Mouse (Mus musculus) fat pad, adult 2 months (tissue): ENCODE measurements around the gene Ntrk2.
A peak's percentile ranks its signal among the peaks of the same experiment; 100 is the strongest.

ENCODE experiments used
- DNase-seq: peaks from one replicate; pipeline ENCODE4 v3.0.0-alpha.2; 2011; ENCODE audit warnings: low read depth, low spot score; ENCODE audit errors: extremely low read depth

Gene Ntrk2

DNA sequence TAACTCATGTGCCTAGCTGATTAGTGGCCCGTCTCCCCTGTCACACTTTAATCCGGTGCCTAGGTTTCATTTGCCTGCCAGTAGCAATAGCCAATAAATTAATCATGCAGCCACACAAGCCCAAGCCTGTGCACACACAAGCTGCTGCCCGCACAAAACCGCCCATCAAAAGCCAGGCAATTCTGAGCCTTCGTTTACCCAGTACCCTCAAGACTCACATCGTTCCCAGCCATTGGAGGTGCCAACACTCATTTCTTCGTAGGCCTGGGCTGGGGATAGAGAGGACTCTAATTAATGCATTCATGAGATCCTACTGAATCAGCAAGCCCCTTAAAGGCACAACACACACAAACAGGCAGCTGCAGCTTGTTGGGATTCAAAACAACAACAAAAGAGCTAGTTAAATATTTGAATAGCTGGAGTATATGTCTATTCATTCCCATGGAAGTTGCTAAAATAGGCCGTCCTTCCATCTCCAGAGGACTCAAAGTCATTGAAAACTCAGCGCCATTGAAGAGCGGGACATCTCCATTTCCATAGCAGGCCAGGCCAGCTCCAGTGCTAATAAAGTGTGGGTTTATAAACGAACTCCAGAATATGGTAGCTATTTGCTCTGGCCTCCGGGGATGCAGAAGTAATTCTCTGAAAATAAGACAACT, 158.5 kb downstream of the Ntrk2 start:
- DNase-seq, result peak; percentile 26

- DNase-seq, result no peak
Observed at GRCm38 (mm10) chr13:58965826-58966225, 159.5 kb downstream of the Ntrk2 start.

- DNase-seq, result no peak
Observed at GRCm38 (mm10) chr13:58966466-58966865, 160.1 kb downstream of the Ntrk2 start.

GRCm38 (mm10) chr13:58968168-58968567, 161.8 kb downstream of the Ntrk2 start:
- DNase-seq, result no peak

DNA sequence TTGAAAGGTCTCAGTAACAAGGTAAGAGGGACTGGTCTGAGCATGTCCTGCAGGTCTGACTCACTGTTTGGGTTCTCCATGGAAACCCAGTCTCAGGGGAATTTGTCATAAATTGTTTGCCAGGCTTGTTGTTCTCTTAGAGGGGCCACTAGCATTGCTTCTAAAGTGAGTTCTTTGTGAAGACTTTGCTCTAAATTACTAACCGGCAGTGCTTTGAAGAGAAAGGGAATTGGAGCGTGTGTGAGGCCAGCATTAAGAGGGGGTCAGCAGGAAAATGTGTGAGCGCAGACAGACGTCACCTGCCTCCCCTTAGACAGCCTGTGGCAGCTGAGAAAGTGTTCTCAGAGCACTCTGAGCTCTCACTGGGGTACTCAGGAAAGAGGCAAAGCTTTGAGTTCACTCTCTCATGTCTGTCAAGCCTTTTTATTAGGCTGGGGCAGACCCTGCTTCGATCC, 165.1 kb downstream of the Ntrk2 start:
- no peak for DNase-seq

DNA sequence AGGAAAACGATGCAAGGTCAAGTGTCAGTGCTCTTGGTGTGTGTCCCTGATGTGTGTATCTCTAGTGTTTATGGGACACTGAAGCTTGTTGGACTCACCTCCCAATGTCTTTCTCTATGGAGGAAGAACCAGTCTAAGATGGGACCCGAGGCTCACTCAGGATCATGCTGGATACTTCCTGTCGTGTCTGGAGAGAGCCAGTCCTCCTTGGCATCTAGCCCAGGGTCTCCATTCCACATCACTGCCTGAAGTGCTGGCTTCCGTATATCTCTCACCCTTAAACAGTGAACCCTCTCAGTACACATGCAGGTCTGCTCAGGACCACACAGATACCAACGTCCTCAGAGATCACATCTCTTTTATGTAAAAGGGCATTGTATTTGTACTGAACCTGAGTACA, 166.1 kb downstream of the Ntrk2 start:
- DNase-seq, result no peak

DNA sequence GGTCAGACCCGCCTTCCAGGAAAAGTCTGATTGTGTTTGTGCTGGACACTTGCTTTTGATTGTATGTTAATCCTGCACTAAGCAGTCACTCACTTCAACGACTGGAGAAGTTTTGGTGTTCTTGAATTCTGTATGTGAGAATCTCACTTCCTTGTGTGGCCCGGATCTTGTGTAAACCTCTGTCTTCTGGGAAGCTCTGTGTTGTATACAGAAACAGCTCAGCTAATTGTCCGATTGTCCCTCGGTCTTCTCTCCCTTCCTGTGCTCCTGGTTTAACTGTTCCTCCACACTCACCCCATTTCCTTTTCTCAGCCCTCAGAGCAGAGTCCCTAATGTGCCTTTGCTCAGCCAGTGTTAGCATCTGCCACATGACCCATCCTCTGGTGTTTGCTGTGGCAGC, 190.1 kb downstream of the Ntrk2 start:
- no peak for DNase-seq

DNA sequence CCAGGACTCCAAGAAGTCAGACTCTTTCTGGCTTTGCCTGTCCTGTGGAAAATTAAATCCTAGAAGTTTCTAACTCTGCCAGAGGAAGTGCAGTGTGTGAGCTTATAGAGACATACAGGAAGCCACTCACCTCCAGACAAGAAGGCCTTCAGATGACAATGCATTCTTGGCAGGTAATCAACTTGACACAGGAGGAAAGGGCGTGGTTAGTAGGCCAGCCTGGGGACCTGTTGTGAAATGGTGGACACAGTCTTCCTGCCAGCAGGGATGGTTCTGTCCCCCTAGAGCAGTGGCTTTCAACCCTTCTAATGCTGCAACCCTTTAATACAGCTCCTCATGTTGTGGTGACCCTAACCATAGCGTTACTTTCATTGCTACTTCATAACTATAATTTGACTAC, 191.4 kb downstream of the Ntrk2 start:
- no peak for DNase-seq

DNA sequence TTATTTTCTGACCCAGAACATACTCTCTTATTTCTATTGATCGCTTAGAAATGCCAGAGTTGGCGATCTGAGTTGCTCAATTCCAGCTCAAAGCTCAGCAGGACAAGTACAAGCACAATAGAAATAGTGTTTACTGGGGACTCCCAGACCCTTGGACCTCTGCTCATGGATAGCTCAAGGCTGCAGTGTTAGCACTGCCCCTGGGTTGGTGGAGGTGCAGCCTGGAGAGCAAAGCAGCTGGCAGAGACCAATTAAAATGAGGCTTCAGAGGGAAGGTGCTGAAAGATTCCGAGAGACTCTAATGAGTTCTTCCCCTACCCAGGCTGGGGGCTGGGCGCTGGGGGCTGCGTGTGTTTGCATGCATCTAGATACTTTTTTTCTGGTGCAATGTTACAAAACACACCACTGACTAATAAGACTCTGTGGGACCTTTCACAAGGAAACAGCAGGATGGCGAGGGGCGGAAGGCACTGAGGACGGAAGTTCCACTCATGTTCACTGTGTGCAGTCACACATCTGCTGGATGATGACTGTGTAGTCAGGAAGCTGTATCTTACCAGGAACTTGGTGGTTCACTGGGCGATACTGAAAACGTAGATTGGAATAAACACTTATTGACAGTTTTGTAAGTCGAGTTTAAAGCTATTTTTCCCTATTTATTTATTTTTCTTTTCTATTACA, 193.1 kb downstream of the Ntrk2 start:
- DNase-seq, result no peak

DNA sequence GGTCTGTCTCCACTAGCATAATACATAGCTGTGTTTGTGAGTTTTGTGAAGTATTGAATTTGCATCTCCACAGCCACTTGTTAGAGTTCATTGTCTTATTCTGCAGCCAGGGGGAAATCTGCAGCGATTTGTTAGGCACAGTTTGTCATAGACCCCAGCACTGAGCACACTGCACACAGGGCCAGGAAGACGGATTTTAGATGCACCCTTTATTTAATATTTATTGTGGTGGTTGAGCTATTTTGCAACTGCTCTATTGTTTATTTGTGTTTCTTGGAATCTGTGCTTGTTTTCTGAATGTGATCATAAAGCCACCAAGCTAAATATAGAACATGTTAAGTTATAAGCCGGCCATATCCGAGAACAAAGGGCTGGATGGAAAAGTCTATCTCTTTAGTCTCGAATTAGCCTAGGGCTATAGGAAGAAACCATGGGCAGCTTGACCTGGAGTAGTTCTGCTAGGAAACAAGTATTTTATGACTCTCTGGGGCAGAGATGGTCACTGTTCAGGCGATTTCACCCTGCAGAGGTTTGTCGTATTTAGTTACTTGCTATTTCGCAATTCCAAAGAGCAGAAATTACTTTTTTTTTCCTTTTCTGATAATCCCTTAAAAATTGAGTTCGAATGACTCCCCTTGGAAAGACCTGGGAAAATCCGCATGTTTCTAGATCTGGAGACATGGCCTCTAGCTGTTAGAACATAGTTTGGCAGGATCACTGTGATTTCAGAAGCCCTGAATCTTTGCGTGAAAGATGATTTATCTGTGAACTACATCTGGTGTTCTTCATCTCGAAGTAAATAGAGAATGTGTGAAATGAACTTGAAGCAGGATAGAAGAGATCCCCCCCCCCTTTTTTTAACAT, 196.8 kb downstream of the Ntrk2 start:
- DNase-seq, result no peak

DNA sequence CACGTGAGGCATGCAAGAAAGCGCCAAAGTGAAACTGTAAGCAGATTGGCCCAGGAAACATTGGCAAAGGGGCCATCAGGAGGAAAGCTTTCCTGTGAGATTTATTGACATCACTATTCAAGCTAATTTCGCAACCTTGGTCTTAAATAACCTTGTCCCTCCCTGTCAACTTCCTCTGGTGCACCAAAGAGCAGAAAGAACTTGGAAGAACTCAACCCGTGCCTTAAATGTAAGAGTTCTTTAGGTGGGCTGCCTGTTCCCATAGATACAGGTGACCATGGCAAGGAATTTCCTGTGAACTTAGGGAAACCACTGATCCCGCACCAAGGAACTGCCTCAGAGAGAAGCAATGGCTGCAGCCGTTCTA, 197.4 kb downstream of the Ntrk2 start:
- no peak for DNase-seq

DNA sequence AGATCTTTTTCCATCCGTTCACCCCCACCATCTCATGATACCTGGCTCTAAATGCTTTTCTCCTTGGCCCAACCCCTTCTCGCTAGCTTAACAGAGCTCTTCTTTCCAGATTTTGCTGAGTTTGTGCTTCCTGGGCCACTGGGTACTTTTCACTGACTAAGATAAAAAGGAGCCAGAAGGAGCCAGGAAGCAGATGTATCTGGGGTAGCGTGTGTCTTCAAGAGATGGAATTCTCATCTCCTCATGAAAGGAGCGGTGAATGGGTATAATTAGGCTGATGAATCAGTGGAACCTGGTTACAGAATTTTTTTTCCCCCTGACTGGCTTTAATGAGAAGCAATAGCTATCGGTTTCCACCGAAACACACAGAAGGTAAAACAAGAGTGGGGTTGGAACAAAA, 198.2 kb downstream of the Ntrk2 start:
- no peak for DNase-seq

- DNase-seq, result no peak
Observed at GRCm38 (mm10) chr13:59009855-59010254, 203.5 kb downstream of the Ntrk2 start.

DNA sequence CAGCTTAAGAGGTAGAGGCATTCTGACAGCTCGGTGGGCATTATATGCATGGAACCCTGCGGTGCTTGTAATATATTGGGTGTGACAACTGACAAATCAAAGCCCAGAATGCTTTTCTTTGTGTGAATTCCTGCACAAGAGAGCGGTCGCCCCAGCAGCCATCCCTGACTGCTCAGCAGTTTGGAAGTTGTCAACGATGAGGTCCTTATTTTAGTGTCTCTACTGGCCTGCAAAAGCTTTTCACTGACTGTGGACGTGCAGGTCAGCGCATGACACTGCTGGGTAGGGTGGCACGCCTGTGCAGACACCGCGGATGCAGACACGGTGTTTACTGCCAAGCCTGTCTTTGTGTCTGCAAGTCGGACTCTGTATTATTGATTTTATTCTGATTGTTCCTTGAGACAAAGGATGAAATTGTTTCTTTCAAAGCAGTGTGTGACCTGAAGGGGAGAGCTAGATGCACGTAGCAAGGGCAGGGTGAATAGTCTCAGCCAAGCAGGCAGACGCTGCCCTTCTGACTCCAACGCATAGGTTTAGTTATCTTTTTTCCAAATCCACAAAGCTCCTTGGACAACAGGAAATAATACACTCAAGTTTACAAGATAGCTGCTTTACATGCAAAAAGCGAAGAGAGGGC, 204.6 kb downstream of the Ntrk2 start:
- DNase-seq, result no peak

DNA sequence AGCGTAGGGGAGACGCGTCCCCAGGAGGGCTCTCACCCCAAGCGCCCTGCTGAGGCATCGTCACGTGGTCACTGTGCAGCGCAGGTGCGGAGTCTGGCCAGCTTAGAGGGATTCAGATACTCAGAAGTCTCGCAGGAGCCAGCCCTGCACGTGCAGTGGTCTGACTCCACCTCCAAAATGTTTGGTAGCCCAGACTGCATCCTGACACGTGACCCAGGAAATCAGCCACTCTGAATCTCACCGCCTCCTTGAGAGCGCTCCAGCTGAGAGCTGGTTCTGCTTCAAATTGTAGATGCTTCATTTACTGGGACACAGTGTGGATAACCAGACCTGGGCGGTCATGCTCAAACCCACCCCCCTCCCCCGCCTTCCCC, 205.1 kb downstream of the Ntrk2 start:
- no peak for DNase-seq

- DNase-seq, result no peak
Observed at GRCm38 (mm10) chr13:59015360-59015759, 209.0 kb downstream of the Ntrk2 start.

DNA sequence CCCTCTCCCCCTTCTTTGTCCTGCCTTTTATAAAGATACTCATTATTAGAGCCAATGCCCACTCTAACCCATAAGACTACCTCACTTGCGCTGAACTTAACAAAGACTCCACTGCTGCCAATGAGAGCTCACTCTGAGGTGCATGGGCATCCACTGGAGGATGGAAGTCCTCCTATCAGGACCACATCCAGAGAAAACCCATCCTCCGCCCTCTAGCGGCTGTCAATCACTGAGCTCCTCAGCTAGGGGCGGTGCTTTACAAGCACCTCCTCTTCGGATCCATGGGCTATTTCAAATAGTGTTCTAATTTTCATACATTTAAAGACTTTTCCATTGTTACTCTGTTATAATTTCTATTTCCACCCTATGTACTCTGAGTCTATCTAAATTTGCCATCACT, 210.8 kb downstream of the Ntrk2 start:
- DNase-seq, result no peak

DNA sequence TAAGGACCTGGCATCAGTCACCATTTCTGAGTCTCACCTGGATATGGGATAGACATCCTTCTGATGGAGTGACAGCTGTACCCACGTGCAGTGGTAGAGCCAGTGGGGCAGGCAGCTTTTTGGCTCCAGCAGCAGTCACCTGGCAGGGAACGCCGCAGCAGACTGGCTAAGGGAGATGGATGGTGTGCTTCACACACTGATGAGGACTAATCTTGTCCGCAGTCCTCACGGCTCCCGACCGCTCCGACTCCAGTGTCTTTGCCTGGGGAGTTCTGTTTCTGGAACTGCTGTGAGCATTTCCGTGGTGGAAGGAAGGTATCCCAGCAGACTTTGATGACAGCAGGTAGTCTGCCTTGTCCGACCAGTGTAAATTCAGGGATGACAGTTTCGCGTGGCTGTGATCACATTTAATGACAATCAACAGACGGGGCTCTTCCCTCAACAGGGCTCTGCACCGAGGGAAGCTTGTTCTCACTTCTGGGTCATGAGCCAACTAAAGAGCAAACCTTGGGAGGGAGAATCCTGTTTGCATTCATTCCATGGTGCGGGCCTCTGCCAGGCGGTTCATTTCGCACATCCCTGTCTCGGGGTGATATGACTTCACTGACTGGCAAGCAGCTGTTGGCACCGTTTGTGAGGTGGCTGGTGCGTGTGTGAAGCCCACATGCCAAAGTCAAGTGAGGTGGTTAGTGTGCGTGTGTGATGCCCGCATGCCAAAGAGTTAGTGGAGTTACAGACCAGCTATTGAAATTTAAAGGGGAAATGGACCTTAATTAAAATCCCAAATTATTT, 216.1 kb downstream of the Ntrk2 start:
- no peak for DNase-seq

GRCm38 (mm10) chr13:59025653-59026052, 219.3 kb downstream of the Ntrk2 start:
- no peak for DNase-seq

GRCm38 (mm10) chr13:59027436-59027835, 221.1 kb downstream of the Ntrk2 start:
- no peak for DNase-seq

- DNase-seq, result no peak
Observed at GRCm38 (mm10) chr13:59028546-59028945, 222.2 kb downstream of the Ntrk2 start.
